Mouse (Mus musculus): ENCODE measurements around the gene Csrnp3. TPM values are rescaled to one million over a fixed set of nuclear protein-coding genes. Genes with fewer than 3 reads are reported as not detected.

Gene Csrnp3
- total and polyA plus RNA-seq, 3 experiments: not detected

GRCm38 (mm10) chr2:66040611-66041010, 195.0 kb downstream of the Csrnp3 start:
- DNase-seq (ENCODE audit: low read depth, low spot score): no peak
- H3K9ac ChIP-seq (ENCODE audit: control insufficient read depth, low read depth, low read length, poor library complexity, severe bottlenecking): no peak overlapping the region
- no peak overlapping the region for H3K27ac ChIP-seq (ENCODE audit: control insufficient read depth, low read depth, low read length)
- H3K79me2 ChIP-seq (ENCODE audit: control insufficient read depth, insufficient read depth, low read length, poor library complexity): no peaks in the 10 kb centered on the region
- no peaks in the 10 kb centered on the region for H3K4me1 ChIP-seq (ENCODE audit: control insufficient read depth in 1 of 2, insufficient read depth in 2 of 2, low read length in 2 of 2)
- no peaks in the 10 kb centered on the region for H3K9me3 ChIP-seq (replicated peaks; ENCODE audit: insufficient read depth, low read length)
- TF ChIP-seq JUND (IDR thresholded peaks at IDR 0.05; ENCODE audit: low read depth, low read length) (no peak), ZKSCAN1 (IDR thresholded peaks at IDR 0.05; ENCODE audit: low read depth, low read length) (no peak), GATA1 (IDR thresholded peaks at IDR 0.05; ENCODE audit: low read depth, low read length) (no peak), ETS1 (IDR thresholded peaks at IDR 0.05; ENCODE audit: low read depth, low read length) (no peak), MAFK (IDR thresholded peaks at IDR 0.05; ENCODE audit: borderline replicate concordance, low read depth, low read length) (no peak), MEF2A (IDR thresholded peaks at IDR 0.05; ENCODE audit: extremely low read depth, insufficient replicate concordance, low read depth, low read length, poor library complexity, severe bottlenecking) (no peak), POLR2A (IDR thresholded peaks at IDR 0.05; ENCODE audit: control insufficient read depth in 1 of 2, insufficient read depth in 1 of 2, low read depth in 1 of 2, low read length in 2 of 2, poor library complexity in 1 of 2) (no peak), NRF1 (IDR thresholded peaks at IDR 0.05; ENCODE audit: insufficient read depth, low read depth, low read length, poor library complexity, severe bottlenecking) (no peak), EP300 (IDR thresholded peaks at IDR 0.05; ENCODE audit: low read depth in 1 of 2, low read length in 2 of 2) (no peak), RCOR1 (IDR thresholded peaks at IDR 0.05; ENCODE audit: low read depth, low read length) (no peak), SMC3 (IDR thresholded peaks at IDR 0.05; ENCODE audit: low read depth, low read length) (no peak)
- H3K36me3 ChIP-seq (ENCODE audit: control insufficient read depth in 1 of 2, insufficient read depth in 2 of 2, low read length in 2 of 2): no peaks in the 10 kb centered on the region
- no peak overlapping the region for H3K4me3 ChIP-seq (ENCODE audit: control insufficient read depth in 1 of 2, insufficient read depth in 1 of 2, low read depth in 2 of 2, low read length in 2 of 2)
- H3K27me3 ChIP-seq (ENCODE audit: control insufficient read depth in 1 of 2, insufficient read depth in 2 of 2, low read length in 2 of 2): no peaks in the 10 kb centered on the region

- no peak for TF ChIP-seq MAZ (IDR thresholded peaks at IDR 0.05; ENCODE audit: low read depth, low read length)
- no peak overlapping the region for H3K4me3 ChIP-seq (ENCODE audit: control insufficient read depth in 1 of 2, insufficient read depth in 1 of 2, low read depth in 2 of 2, low read length in 2 of 2)
- H3K9me3 ChIP-seq (replicated peaks; ENCODE audit: insufficient read depth, low read length): no peaks in the 10 kb centered on the region
- no peaks in the 10 kb centered on the region for H3K79me2 ChIP-seq (ENCODE audit: control insufficient read depth, insufficient read depth, low read length, poor library complexity)
- no peak overlapping the region for H3K27ac ChIP-seq (ENCODE audit: control insufficient read depth, low read depth, low read length)
- H3K9ac ChIP-seq (ENCODE audit: control insufficient read depth, low read depth, low read length, poor library complexity, severe bottlenecking): no peak overlapping the region
- H3K4me1 ChIP-seq (ENCODE audit: control insufficient read depth in 1 of 2, insufficient read depth in 2 of 2, low read length in 2 of 2): no peaks in the 10 kb centered on the region
- H3K27me3 ChIP-seq (ENCODE audit: control insufficient read depth in 1 of 2, insufficient read depth in 2 of 2, low read length in 2 of 2): no peaks in the 10 kb centered on the region
- H3K36me3 ChIP-seq (ENCODE audit: control insufficient read depth in 1 of 2, insufficient read depth in 2 of 2, low read length in 2 of 2): no peaks in the 10 kb centered on the region
- no peak for DNase-seq (ENCODE audit: low read depth, low spot score)
These were observed 195.8 kb downstream of the Csrnp3 start for GRCm38 (mm10) chr2:66041203-66041916.

DNA sequence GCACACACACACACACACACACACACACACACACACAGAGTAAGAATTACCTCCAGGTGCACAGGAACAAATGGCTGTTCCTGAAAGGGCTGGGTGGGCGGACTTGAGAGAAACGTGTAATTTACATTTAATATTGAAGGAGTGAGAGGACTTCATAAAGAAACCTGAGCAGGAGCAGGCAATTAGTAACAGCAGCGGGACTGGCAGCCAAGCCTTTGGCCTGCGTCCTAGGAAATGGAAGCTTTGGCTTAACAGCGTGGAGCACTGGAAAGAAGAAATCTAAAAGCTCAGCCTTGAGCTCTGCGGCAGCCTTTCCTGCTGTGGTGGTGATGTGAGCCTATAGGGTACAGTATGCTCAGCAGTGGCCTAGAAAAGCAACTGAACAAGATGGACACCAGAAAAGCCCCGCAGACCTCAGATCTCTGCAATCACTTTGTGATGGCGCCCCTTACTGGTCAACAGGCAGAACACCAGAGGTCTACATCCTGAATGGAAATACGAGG, 196.4 kb downstream of the Csrnp3 start:
- Histone ChIP-seq H3K27ac (ENCODE audit: control insufficient read depth, low read depth, low read length) (no peak overlapping the region), H3K36me3 (ENCODE audit: control insufficient read depth in 1 of 2, insufficient read depth in 2 of 2, low read length in 2 of 2) (no peaks in the 10 kb centered on the region), H3K9me3 (replicated peaks; ENCODE audit: insufficient read depth, low read length) (no peaks in the 10 kb centered on the region), H3K79me2 (ENCODE audit: control insufficient read depth, insufficient read depth, low read length, poor library complexity) (no peaks in the 10 kb centered on the region), H3K4me1 (ENCODE audit: control insufficient read depth in 1 of 2, insufficient read depth in 2 of 2, low read length in 2 of 2) (no peaks in the 10 kb centered on the region), H3K27me3 (ENCODE audit: control insufficient read depth in 1 of 2, insufficient read depth in 2 of 2, low read length in 2 of 2) (no peaks in the 10 kb centered on the region), H3K4me3 (ENCODE audit: control insufficient read depth in 1 of 2, insufficient read depth in 1 of 2, low read depth in 2 of 2, low read length in 2 of 2) (no peak overlapping the region), H3K9ac (ENCODE audit: control insufficient read depth, low read depth, low read length, poor library complexity, severe bottlenecking) (no peak overlapping the region)
- DNase-seq (ENCODE audit: low read depth, low spot score): no peak
- TF ChIP-seq RCOR1 (IDR thresholded peaks at IDR 0.05; ENCODE audit: low read depth, low read length): no peak
- no peak for TF ChIP-seq MYB (IDR thresholded peaks at IDR 0.05; ENCODE audit: low read depth, low read length)
- TF ChIP-seq MYC (IDR thresholded peaks at IDR 0.05; ENCODE audit: low read depth, low read length): no peak
- no peak for TF ChIP-seq NRF1 (IDR thresholded peaks at IDR 0.05; ENCODE audit: insufficient read depth, low read depth, low read length, poor library complexity, severe bottlenecking)
- TF ChIP-seq TCF12 (IDR thresholded peaks at IDR 0.05; ENCODE audit: low read depth, low read length): no peak
- no peak for TF ChIP-seq MAX (IDR thresholded peaks at IDR 0.05; ENCODE audit: low read length)
- no peak for TF ChIP-seq NELFE (IDR thresholded peaks at IDR 0.05; ENCODE audit: low read depth, low read length)
- TF ChIP-seq RAD21 (IDR thresholded peaks at IDR 0.05; ENCODE audit: low read depth, low read length): no peak
- TF ChIP-seq POLR2AphosphoS2 (IDR thresholded peaks at IDR 0.05; ENCODE audit: low read length): no peak
- TF ChIP-seq ZNF384 (IDR thresholded peaks at IDR 0.05; ENCODE audit: low read depth, low read length): no peak
- no peak for TF ChIP-seq MXI1 (IDR thresholded peaks at IDR 0.05; ENCODE audit: low read depth, low read length)
- no peak for TF ChIP-seq ELF1 (IDR thresholded peaks at IDR 0.05; ENCODE audit: low read depth, low read length)
- no peak for TF ChIP-seq CTCF (IDR thresholded peaks at IDR 0.05 in 2 of 3, conservative IDR thresholded peaks at IDR 0.05 in 1 of 3; ENCODE audit: control insufficient read depth in 1 of 3, insufficient read depth in 1 of 3, low read depth in 2 of 3, low read length in 3 of 3, poor library complexity in 1 of 3, severe bottlenecking in 1 of 3)
- TF ChIP-seq MAFK (IDR thresholded peaks at IDR 0.05; ENCODE audit: borderline replicate concordance, low read depth, low read length): no peak
- no peak for TF ChIP-seq MAZ (IDR thresholded peaks at IDR 0.05; ENCODE audit: low read depth, low read length)
- no peak for TF ChIP-seq TAL1 (IDR thresholded peaks at IDR 0.05; ENCODE audit: low read length)
- no peak for TF ChIP-seq ZC3H11A (IDR thresholded peaks at IDR 0.05; ENCODE audit: low read depth, low read length)
